Mouse (Mus musculus): ENCODE results near the gene Omp.
A peak's percentile ranks its signal among the peaks of the same experiment; 100 is the strongest.

Omp gene

DNA sequence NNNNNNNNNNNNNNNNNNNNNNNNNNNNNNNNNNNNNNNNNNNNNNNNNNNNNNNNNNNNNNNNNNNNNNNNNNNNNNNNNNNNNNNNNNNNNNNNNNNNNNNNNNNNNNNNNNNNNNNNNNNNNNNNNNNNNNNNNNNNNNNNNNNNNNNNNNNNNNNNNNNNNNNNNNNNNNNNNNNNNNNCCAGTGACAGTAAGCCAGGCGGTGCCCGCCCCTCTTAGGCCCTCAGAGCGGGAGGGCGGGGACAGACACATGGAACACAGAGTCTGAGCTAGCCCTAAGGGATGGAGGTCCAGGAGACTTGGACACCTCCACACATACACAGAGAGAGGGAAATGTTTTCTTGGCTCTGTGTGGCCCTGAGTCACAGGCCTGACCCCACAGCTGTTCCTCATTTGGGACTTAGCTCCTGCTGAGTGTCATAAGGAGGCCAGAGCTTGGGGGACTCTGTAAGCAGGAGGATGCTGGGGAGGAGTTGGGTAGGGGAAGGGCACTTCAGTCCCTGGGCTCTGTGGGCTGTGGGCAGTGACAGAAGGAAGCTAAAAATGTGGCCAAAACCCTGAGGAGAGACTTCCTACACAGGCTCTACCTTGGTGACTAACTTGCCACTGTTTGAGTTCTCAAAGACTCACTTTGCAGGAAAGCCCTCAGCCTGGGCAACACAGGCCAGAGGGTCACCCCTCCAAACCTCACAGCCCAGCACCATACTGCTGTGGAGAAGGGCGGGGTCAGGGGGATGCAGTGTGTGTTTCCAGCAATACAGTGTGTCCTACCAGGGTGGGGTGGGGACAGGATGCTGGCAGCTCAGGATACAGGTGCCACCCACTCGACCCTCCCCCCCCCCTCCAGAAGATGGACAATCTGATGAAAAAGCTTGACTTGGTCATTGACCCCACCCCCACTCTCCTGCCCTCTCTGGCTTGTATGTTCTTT is 26.1 kb upstream of the Omp start:
- DNase-seq (ENCODE audit: low read depth, low spot score), result no peak

DNA sequence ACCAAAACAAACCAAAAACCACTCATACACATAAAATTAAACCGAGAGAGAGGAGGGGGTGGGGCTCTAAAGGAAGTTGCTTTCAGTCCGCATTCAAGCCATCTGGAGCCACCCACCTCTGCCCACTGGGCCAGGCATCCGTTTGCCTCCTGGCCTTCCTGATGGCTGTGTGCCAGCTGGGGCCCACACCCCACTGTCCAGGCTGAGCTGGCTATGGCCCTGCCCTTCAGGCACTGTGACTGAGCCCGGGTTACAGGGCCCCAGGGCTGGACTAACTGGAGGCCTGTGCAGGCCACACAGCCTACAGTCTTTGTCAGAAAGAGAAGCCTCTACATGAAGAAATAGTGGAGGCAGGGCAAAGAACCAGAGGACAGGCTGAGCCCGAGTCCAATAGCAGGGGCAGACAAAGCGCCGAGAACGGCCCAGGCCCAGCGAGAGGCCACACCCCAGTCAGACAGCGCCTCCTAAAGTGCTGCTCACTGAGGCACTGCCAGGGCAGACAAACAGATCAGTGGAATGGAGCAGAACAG is 19.8 kb upstream of the Omp start:
- no peak for DNase-seq (ENCODE audit: low read depth, low spot score)

DNA sequence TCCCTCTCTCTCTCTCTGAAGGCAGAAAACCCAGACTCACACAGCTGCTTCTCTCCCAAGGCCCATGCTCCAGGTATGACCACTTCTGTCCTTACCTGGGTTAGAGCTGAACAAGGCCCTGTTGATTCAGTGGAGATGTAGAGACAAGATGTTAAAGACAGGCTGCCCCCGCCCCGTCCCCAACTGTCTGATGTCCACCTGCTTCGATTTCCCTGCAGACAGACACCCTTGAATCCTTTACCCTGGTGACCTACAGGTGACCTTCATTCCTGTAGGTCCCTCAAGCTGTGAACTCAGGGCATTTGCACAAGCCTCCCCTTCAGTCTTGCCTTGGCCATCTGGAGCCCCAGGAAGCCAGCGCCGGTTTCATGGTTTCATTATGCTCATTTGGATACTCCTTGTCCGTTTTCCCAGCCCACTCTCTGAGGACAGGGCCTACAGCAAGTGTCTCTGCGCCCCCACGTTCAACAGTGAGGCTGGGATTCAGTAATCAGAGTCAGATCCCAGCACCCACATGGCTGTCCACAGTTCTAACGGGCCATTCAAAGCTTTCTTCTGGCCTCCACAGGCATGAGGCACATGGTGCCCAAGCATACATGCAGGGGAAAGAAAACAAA is 19.2 kb upstream of the Omp start:
- no peak for DNase-seq (ENCODE audit: low read depth, low spot score)

DNA sequence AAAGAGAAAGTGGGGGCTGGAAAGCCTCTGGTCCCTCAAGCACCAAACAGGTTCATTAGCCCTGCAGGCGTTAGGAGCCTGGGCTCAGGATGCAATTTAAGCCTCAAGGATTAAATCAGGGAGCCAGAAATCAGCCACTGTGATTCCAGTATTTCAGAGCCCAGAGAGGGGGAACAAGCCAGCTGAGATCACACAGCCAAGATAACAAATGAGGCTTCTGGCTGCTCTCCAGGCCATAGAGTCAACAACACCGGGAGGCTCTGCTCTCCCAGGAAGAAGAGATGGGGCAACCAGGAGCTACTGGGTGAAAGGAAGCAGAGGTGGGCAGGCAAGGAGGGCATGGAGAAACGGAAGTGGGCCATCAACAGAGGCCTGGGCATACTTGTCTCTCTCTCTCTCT is 18.4 kb upstream of the Omp start:
- no peak for DNase-seq (ENCODE audit: low read depth, low spot score)

DNA sequence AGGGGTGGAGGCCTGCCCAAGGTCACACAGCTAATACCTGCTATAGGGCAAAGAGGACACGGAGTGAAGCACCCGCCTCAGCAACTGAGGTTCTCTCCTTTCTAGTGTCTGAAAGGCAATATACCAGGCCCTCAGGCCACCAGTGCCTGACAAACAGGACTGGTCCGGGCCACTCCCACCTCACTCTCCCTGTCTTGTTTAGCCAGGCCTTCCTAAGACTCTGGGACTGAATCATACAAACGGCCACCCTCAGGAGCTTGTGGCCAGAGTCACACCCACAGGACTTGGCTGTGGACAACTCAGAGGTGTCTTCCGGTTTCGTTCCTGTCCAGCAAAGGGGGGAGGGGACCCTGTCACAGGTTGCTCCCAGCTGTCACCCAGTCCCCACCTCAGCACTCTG is 16.9 kb upstream of the Omp start:
- no peak for DNase-seq (ENCODE audit: low read depth, low spot score)

DNA sequence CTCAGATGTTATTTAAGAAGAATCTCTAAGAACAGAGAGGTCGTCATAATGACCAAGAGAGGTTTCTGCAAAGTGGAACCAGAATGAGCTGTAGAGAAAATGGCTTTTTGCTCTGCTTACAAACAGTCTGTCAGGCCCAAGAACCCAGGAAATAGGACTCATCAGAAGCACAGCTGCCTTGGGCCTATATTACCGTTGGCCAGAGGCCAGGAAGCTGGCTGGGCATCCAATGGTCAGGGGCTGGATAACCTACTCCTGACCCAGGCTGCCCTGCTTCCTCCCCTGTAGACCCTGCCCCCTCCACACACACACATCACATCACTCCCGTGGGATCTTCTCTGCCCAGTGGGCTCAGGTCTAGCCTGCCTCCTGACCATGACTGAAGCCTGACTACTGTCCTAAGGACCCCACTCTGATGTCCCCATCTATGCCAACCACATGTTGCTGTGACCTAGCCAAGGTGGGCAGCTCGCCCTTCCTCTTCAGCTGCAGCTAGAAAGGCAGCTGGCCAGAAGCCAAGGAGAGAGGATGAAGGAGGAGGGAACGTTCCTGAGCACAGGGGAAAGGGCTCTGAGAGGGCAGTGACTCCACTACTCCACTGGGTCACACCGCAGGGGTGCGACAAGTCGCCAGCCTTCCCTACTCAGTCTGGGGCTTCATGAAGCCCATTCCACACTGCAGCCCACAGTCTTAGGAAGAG is 14.9 kb upstream of the Omp start:
- DNase-seq (ENCODE audit: low read depth, low spot score), result no peak

DNA sequence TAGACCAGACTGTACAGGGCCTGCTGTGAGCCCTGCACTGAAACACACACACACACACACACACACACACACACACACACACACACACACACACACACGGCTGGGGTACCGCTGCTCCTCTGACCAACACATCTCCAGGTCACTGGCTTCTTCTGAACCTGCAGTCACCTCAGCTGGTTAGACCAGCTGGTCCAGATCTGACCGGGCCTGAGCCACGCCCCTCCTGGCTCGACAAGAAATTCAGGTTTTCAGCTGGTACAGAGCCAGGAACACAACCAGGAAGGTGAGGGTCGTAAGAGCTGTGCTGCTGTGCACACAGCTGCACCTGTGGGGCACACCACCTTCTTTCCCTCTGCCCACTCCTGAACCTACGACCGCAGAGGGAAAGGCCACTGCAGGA is 13.2 kb upstream of the Omp start:
- no peak for DNase-seq (ENCODE audit: low read depth, low spot score)

DNA sequence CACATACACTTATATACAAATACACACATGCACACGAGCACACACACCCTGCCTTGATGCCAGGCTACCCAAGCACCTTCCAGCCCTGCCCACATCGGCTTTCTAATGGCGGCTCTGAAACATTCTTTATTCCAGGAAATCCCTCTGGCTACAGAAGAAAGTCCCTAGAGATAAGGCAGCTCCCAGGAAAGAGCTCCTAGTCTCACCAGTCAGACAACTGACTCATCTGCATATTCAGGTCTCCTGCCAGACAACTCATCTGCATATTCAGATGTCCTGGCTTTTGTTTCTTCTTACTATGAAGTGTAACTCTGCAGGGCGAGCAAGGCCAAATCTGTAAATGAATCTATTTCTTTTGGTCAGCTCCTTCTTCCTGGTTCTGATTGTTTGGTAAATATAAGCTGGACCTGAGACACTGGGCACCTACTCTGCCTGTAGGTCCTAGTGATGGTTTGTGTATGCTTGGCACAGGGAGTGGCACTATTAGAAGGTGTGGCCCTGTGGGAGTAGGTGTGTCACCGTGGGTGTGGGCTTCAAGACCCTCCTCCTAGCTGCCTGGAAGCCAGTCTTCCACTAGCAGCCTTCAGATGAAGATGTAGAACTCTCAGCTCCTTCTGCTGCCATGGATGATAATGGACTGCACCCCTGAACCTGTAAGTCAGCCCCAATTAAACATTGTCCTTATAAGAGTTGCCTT is 12.5 kb upstream of the Omp start:
- DNase-seq (ENCODE audit: low read depth, low spot score), result no peak

DNA sequence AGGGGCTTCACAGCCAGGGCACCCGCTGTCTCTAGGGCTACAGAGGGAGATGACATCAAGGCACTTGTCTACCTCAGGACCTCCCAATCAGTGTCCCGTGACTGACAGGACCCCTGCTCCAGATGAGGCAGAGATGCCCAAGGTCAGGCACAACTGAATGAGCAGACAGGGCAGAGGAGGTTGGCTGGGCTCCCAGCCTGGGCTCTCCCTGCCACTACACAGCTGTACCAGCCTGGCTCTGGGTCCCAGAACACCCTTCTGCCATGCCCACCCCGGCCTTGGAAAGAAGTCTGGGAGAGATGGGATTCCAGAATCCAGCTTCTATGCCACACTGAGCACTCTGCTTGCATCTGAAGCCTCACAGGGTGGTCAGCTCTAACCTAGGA is 11.0 kb upstream of the Omp start:
- no peak for DNase-seq (ENCODE audit: low read depth, low spot score)

DNA sequence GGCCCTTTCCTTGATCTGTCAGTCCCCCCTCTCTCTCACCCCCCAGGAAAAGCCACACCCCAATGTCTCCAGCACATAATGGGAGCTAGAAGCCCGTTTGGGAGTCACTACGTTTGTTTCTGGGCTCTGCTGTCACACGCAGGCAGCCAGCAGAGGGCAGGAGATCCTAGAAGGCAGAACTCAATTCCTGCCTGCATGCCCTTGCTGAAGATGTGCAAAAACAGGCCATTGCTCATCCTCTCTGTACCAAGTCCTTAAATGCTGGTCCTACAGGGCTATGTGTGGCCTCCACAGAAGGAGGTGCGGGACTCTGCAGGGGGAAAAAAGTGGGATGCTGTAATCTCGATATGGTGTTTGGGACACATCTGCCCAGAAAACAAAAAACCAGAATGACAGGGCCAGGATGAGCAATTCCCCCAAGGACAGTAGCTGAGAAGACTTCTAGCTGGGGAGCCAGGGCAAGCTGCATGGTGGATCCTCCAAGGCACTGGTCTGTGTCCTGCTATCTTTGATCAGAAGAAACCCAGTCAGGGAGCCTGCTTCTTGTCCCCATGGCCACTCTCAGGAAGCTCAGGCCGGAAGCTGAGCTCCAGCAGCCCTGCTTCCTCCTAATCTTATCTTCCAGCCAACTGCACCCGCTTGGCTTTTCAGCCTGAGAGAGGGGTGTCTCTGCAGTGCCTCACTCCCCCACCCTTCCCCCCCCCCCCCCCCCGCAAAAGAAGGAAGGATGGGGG is 10.4 kb upstream of the Omp start:
- DNase-seq (ENCODE audit: low read depth, low spot score), result peak; percentile 50

DNA sequence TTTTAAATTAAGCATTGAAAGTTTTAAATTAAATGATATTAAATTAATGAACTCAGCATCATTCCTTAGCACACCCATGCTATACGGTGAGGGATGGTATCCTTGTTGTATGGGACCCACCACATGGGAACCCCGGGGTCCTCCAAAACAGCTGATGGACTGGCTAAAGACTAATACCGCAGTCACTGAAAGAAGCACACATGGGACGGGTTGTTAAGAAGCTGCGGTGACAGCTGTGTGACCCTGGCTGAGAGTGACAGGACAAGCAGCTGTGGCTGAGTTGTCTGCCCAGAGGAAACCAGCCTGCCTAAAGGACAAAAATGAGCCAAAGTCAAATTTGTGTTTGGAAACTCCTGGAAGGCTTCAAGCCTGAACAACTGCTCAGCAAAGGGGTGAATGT is 8.6 kb upstream of the Omp start:
- DNase-seq (ENCODE audit: low read depth, low spot score), result no peak

DNA sequence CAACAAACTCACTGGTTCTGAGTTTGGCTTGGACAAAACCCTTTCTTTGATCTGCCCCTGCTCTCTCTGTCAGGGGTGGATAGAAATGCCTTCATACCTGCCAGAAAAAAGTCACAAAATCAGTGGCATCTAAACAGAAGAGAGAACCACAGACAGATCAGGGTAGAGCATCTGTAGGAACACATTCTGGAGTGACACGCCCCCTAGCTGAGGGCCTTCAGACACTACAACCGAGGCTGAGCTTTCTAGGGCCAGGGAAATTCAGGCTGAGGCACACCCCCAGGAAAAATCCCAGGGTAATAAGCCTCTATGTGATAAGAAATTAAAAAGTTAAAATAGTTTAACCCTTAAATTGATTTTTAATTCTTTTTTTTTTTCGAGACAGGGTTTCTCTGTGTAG is 8.0 kb upstream of the Omp start:
- DNase-seq (ENCODE audit: low read depth, low spot score), result no peak

DNA sequence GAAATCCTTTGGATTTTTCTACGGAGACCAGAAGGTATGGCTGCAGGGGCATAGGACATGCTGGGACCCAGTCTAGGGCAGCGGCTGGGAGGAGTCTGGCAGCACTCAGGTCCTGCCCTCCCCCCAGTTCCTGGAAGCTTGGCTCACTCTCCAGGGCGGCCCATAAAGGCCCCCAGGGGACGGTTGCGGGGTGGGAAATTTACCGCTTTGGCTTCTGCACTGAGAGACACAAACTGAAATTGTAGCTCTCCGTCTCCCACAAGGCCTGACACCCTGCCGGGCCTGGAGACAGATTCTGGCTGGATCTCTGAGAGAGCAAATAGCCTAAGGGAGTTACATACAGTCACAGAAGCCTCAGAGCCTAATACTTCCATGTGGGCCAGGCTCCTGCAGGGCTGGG is 7.1 kb upstream of the Omp start:
- no peak for DNase-seq (ENCODE audit: low read depth, low spot score)

DNA sequence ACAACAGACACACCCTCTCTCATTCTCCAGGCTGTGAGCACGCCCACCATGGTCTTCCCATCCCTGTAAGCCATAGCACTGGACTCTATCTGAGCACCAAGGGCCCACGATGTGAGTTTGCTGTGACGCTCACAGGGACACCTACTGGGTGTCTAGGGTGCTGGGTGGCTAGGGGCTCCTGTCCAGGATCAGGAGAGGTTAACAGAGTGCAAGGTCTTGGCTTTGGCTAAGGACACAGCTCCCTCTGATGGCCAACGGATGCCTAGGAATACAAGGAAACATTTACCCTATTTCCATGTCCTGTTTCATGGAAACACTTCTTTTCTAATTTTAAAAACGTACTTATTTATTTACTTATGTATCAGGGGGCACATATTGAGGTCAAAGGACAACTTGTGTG is 5.2 kb upstream of the Omp start:
- DNase-seq (ENCODE audit: low read depth, low spot score), result no peak

DNA sequence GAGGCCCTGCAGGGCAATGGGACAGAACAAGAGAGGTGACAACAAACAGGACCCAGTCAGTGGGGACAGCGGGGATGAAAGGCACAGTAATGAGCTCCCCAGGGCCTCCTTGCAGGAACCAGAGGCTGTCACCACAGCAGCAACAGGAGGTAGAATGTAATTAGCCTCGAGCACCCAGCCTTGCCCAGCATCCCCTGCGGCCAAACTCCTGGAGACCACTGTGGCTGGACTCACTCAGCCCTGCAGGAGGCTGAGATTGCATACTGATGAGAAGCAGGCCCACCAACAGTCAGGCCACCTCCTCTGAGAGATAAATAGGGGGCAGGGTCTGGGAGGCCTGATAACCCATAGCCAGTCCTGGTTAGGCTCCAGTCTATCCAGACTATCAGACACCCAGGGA is 4.5 kb upstream of the Omp start:
- DNase-seq (ENCODE audit: low read depth, low spot score), result no peak

DNA sequence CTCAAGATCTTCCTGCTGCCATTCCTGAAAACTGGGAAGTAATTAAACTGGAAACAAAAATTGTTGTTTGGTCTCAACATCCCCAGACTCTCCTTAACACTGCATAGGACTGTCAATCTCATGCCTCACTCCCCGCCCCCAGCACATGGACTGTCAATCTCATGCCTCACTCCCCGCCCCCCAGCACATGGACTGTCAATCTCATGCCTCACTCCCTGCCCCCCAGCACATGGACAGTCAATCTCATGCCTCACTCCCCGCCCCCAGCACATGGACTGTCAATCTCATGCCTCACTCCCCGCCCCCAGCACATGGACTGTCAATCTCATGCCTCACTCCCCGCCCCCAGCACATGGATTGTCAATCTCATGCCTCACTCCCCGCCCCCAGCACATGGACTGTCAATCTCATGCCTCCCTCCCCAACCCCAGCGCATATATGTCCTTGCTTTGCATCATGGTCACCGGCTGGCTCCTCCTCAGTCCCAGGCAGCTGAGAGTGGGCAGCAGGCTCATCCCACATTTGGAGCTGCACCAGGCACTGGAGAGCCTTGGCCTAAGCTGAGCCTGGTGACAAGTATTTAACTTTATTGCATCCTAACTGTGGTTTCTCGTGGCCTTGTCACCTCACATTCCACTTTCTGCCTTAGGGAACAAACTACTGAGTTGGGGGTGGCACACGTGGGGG is 3.6 kb upstream of the Omp start:
- no peak for DNase-seq (ENCODE audit: low read depth, low spot score)

DNA sequence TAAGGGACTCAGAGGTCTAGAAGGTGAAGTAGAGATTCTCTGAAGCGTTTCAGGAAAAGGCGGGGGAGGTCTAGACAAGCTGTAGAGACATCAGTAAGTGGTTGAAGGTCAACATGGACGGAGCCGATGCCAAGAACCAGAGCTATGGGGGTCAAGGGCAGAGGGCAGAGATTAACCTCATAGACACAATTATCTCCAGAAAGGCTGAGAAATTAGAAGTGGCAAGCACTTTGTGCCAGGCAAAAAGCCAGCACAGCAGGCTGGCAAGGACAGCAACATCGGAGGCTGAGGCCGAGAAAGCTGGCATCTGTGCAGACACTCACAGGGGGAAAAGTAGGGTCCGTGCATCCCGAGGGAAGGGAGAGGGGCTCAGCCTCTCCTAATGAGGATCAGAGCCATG is 2.5 kb upstream of the Omp start:
- no peak for DNase-seq (ENCODE audit: low read depth, low spot score)

DNA sequence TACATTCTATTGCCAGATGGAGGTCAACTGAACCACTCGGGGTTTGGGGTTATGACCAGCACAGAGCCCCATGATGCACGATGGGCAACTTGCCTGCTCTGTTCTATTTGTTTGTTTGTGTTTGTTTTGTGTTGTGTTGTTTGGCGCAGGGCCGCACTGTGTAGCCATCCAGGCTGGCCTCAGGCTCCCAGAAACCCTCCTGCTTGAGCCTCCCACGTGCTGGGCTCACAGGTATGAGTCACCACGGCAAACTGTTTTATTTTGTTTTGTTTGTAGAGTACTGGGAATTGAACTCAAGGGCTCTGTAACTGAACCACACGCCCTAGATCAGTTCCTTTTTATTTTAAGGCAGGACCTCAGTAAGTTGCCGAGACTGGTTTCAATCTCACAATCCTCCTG is 1.1 kb upstream of the Omp start:
- DNase-seq (ENCODE audit: low read depth, low spot score), result no peak

DNA sequence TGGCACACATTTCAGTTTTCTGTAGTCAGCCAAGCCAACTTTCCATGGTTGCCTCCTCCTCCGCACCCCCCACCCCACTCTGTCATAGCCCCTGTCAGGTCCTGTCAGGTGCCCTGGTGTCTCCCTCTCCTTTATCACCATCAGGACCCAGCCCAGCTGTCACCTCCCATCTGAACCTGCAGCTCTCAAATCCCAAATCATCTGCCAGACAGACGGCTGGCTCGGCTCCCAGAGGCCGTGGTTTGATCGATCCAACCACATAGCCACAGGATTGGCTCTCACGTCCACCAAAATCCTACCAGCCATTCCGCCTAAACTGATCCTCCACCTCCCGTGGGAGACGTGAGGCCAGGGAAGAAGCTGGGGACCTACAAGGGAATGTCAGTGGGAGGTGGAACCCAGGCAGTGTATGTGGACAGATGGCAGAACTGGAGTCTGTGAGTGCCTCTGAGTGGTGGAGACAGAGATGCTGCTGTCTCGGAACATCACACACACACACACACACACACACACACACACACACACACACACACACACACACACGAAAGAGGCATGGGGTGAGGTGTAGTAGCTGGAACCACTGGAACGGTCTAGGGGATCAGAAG is 642 bp upstream of the Omp start:
- DNase-seq (ENCODE audit: low read depth, low spot score), result no peak

DNA sequence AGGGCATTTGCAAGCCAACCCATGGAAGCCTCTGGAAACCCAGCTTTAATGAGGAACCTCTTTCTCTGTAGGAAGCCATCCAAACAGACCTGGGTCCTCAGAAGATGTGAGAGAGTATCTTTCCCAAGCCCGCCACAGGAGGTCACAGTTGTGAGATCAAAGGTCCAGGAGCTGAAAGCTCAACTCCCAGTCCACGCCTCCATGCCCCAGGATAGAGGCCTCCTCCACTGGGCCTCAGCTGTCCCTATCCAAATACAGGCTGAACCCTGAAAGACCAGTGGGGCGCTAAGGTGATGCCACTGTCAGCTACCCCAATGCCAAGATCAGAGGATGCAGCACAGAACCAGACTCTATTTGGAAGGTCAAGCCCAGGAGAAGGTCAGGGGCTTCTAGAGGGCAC is 2.7 kb downstream of the Omp start:
- DNase-seq (ENCODE audit: low read depth, low spot score), result no peak

Data from embryo, embryonic 11.5 days (tissue).